Mouse (Mus musculus) kidney, embryonic 14.5 days (tissue): ENCODE results near the gene Pias4. TPM values are rescaled to one million over a fixed set of nuclear protein-coding genes. Genes with fewer than 3 reads are reported as not detected.
A peak's percentile ranks its signal among the peaks of the same experiment; 100 is the strongest.

Experiments used
- ATAC-seq: fragments of 200-750 bp; cut with Nextera tagmentation; 2 replicates; pipeline ENCODE4 v1.8.0; 2017; ENCODE audit warnings: moderate number of reproducible peaks, mild to moderate bottlenecking, moderate TSS enrichment, moderate library complexity; ENCODE audit not compliant: low FRiP score, low TSS enrichment
- H3K27ac ChIP-seq: fragments of 300-500 bp; sonication (generic); 2 replicates; pipeline ENCODE4 v1.5.1; 2014; ENCODE audit warnings: low read depth, mild to moderate bottlenecking, low read length, moderate library complexity, mixed read lengths
- H3K27me3 ChIP-seq: fragments of 300-500 bp; sonication (generic); 2 replicates; pipeline ENCODE4 v1.6.1; 2014; ENCODE audit warnings: mild to moderate bottlenecking, low read length; ENCODE audit not compliant: control insufficient read depth, insufficient read depth
- H3K36me3 ChIP-seq: fragments of 300-500 bp; sonication (generic); 2 replicates; pipeline ENCODE4 v1.6.1; 2014; ENCODE audit warnings: low read length, mixed read lengths; ENCODE audit not compliant: control insufficient read depth, insufficient read depth
- H3K4me1 ChIP-seq: fragments of 300-500 bp; sonication (generic); 2 replicates; pipeline ENCODE4 v1.6.1; 2014; ENCODE audit warnings: low read length, mixed read lengths; ENCODE audit not compliant: control insufficient read depth, insufficient read depth
- H3K4me2 ChIP-seq: fragments of 300-500 bp; sonication (generic); replicated peaks from 2 replicates; pipeline ENCODE4 v1.6.1; 2014; ENCODE audit warnings: low read depth, mild to moderate bottlenecking, low read length
- H3K4me3 ChIP-seq: fragments of 300-500 bp; sonication (generic); 2 replicates; pipeline ENCODE4 v1.5.1; 2014; ENCODE audit warnings: mild to moderate bottlenecking, low read length
- H3K9ac ChIP-seq: fragments of 300-500 bp; sonication (generic); 2 replicates; pipeline ENCODE4 v1.6.1; 2014; ENCODE audit warnings: low read depth, mild to moderate bottlenecking, low read length, moderate library complexity
- H3K9me3 ChIP-seq: fragments of 300-500 bp; sonication (generic); 2 replicates; pipeline ENCODE4 v1.6.1; 2016; ENCODE audit warnings: low read length; ENCODE audit not compliant: control insufficient read depth
- WGBS: fragments of 180-500 bp; shearing (Covaris S2); extraction: QIAGEN DNeasy Blood & Tissue Kit; methylation state at CpG from one replicate; pipeline ENCODE4 v1.1.7; 2014; 5-methylcytosine and 5-hydroxymethylcytosine counted together
- polyA plus RNA-seq: library from polyadenylated mRNA; unstranded; fragments of >200 nt; fragmentation: Nextera tagmentation; extraction: Ambion mirVana; gene quantifications from 2 replicates; pipeline ENCODE4 v1.2.1, GENCODE M21; 2014

Pias4 gene
- polyA plus RNA-seq, 1 experiment from 2014 or later: 48.4 TPM

- Histone ChIP-seq H3K36me3 (peaks cover 14% of the 10 kb centered on the region), H3K27ac (peak overlapping the region; percentile 2; the same call in 1 of the 2 replicates), H3K9me3 (no peaks in the 10 kb centered on the region), H3K9ac (peak overlapping the region; percentile 78; the same call in 1 of the 2 replicates), H3K27me3 (peaks cover 3% of the 10 kb centered on the region; the same call in 1 of the 2 replicates), H3K4me1 (peaks cover 49% of the 10 kb centered on the region), H3K4me2 (peak overlapping the region; percentile 89; the same call in 1 of the 2 replicates), H3K4me3 (peak overlapping the region; percentile 90)
- ATAC-seq: no peak
- 77% methylated on average over 4 of the region's 4 CpGs for WGBS
Measured at GRCm38 (mm10) chr10:81139529-81139846, 28.2 kb downstream of the Pias4 start.

- ATAC-seq: no peak
- peak overlapping the region; percentile 88 for H3K27ac ChIP-seq
- H3K27me3 ChIP-seq: peaks cover 3% of the 10 kb centered on the region; the same call in 1 of the 2 replicates
- 59% methylated on average over 11 of the region's 11 CpGs for WGBS
- peak overlapping the region; percentile 78 for H3K9ac ChIP-seq
- H3K36me3 ChIP-seq: peaks cover 9% of the 10 kb centered on the region
- peak overlapping the region; percentile 90 for H3K4me3 ChIP-seq
- H3K4me2 ChIP-seq: peak overlapping the region; percentile 89
- H3K9me3 ChIP-seq: no peaks in the 10 kb centered on the region
- peaks cover 49% of the 10 kb centered on the region for H3K4me1 ChIP-seq
Measured at GRCm38 (mm10) chr10:81138821-81139528, 28.7 kb downstream of the Pias4 start.

- H3K4me2 ChIP-seq: peak overlapping the region; percentile 89
- H3K36me3 ChIP-seq: peaks cover 2% of the 10 kb centered on the region
- peak overlapping the region; percentile 78 for H3K9ac ChIP-seq
- H3K4me3 ChIP-seq: peak overlapping the region; percentile 90
- H3K27me3 ChIP-seq: peaks cover 3% of the 10 kb centered on the region; the same call in 1 of the 2 replicates
- no peaks in the 10 kb centered on the region for H3K9me3 ChIP-seq
- WGBS: 1% methylated on average over 18 of the region's 24 CpGs
- peaks cover 49% of the 10 kb centered on the region for H3K4me1 ChIP-seq
- ATAC-seq: no peak
- H3K27ac ChIP-seq: peak overlapping the region; percentile 88
Measured at GRCm38 (mm10) chr10:81138131-81138782, 29.5 kb downstream of the Pias4 start.

- Histone ChIP-seq H3K27me3 (peaks cover 3% of the 10 kb centered on the region; the same call in 1 of the 2 replicates), H3K27ac (peak overlapping the region; percentile 99), H3K4me3 (peak overlapping the region; percentile 90), H3K9me3 (no peaks in the 10 kb centered on the region), H3K4me1 (peaks cover 49% of the 10 kb centered on the region), H3K36me3 (no peaks in the 10 kb centered on the region; the same call in 1 of the 2 replicates), H3K9ac (peak overlapping the region; percentile 97), H3K4me2 (peak overlapping the region; percentile 89)
- peak; percentile 92 for ATAC-seq
- WGBS: under 1% methylated on average over 52 of the region's 89 CpGs
Measured at GRCm38 (mm10) chr10:81137252-81138130, 30.2 kb downstream of the Pias4 start.

- peak overlapping the region; percentile 97 for H3K9ac ChIP-seq
- WGBS: under 1% methylated on average over 39 of the region's 50 CpGs
- peaks cover 45% of the 10 kb centered on the region for H3K4me1 ChIP-seq
- H3K4me2 ChIP-seq: peak overlapping the region; percentile 100
- H3K27ac ChIP-seq: peak overlapping the region; percentile 99
- H3K4me3 ChIP-seq: peak overlapping the region; percentile 90
- H3K27me3 ChIP-seq: peaks cover 3% of the 10 kb centered on the region; the same call in 1 of the 2 replicates
- H3K9me3 ChIP-seq: no peaks in the 10 kb centered on the region
- peak; percentile 47 for ATAC-seq
- no peaks in the 10 kb centered on the region; the same call in 1 of the 2 replicates for H3K36me3 ChIP-seq
Measured at GRCm38 (mm10) chr10:81136706-81137231, 31.0 kb downstream of the Pias4 start.

- Histone ChIP-seq H3K4me1 (peaks cover 43% of the 10 kb centered on the region), H3K27me3 (peaks cover 3% of the 10 kb centered on the region; the same call in 1 of the 2 replicates), H3K9ac (peak overlapping the region; percentile 97), H3K36me3 (no peaks in the 10 kb centered on the region), H3K4me2 (peak overlapping the region; percentile 100), H3K27ac (peak overlapping the region; percentile 99), H3K9me3 (no peaks in the 10 kb centered on the region), H3K4me3 (peak overlapping the region; percentile 90)
- under 1% methylated on average over 61 of the region's 86 CpGs for WGBS
- ATAC-seq: peak; percentile 18; the same call in 1 of the 2 replicates
Measured at GRCm38 (mm10) chr10:81135831-81136705, 31.7 kb downstream of the Pias4 start.

GRCm38 (mm10) chr10:81134966-81135681, 32.6 kb downstream of the Pias4 start, which contains the start of gene Zbtb7a:
TSS of gene Zbtb7a (plus strand) at chr10:81135220.
- WGBS: 1% methylated on average over 41 of the region's 41 CpGs
- Histone ChIP-seq H3K4me2 (peak within 1 kb of the TSS; percentile 100), H3K4me1 (peaks cover 33% of the 10 kb centered on the region), H3K27ac (peak within 1 kb of the TSS; percentile 99; the same call in 1 of the 2 replicates), H3K4me3 (peak within 1 kb of the TSS; percentile 90), H3K27me3 (peaks cover 3% of the 10 kb centered on the region; the same call in 1 of the 2 replicates), H3K9me3 (no peaks in the 10 kb centered on the region), H3K36me3 (no peaks in the 10 kb centered on the region), H3K9ac (peak within 1 kb of the TSS; percentile 97)
- ATAC-seq: no peak
